In the genomic region with DNA sequence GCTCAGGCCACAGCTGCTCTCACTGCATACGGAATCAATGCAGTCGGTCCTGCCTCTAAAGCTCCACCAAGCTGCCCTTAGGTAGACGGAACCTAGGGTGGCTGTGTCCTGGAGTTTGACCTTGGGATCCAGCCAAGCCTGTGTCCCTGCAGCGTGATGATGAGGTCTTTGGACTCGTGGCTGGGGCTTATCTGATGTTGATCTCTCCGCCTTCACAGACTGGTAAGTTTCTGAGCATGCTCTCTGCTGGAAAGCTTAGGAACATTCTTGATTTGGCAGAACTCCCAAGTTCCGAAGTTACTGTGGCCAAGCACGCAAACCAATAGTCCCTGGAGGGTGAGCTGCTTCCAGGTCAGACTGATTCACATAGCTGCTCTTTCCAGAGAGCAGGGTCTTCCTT, we compare ENCODE assay signal across 8 mouse cellular contexts. TPM values are rescaled to one million over a fixed set of nuclear protein-coding genes. Genes with fewer than 3 reads are reported as not detected.
DNase-seq lines count a peak whose midpoint lies in the region; ATAC-seq lines count a peak whose summit lies in the region.

No protein-coding gene starts in this region.

- 0 out of 2 replicates have a peak, but pooled peaks cover 4% of the 10 kb centered on the region for H3K9me3 ChIP-seq in heart, embryonic 15.5 days (replicated peaks)
- 0 out of 2 replicates have a peak, but pooled peaks cover 2% of the 10 kb centered on the region for H3K9me3 ChIP-seq in liver, embryonic 11.5 days (ENCODE audit: control insufficient read depth, low read length)
- no peaks in the 10 kb centered on the region for H3K9me3 ChIP-seq in neural tube, embryonic 15.5 days (replicated peaks)

- DNase-seq in urinary bladder, adult 18-20 months (ENCODE audit: low spot score in 2 of 2), result peak; percentile 37 to 75
- no peak for DNase-seq in urinary bladder, postnatal 10 days (ENCODE audit: low spot score)
- no peak for DNase-seq in liver, embryonic 11.5 days (ENCODE audit: low spot score)
- DNase-seq in testis, postnatal 10 days (ENCODE audit: low spot score), result peak; percentile 70
- DNase-seq in layer of hippocampus, postnatal 14 days (ENCODE audit: low spot score in 2 of 2), result no peak
- no peak for DNase-seq in retina, postnatal 1 day

- H3K27ac ChIP-seq in heart, embryonic 15.5 days, result peak overlapping the region; percentile 86
- H3K27ac ChIP-seq in liver, embryonic 11.5 days (ENCODE audit: low read depth, low read length), result no peak overlapping the region; the same call in 1 of the 2 replicates
- no peak overlapping the region for H3K27ac ChIP-seq in neural tube, embryonic 15.5 days (replicated peaks)

- H3K4me3 ChIP-seq in heart, embryonic 15.5 days, result no peak overlapping the region
- H3K4me3 ChIP-seq in liver, embryonic 11.5 days (ENCODE audit: low read depth, low read length), result no peak overlapping the region
- H3K4me3 ChIP-seq in neural tube, embryonic 15.5 days (replicated peaks), result no peak overlapping the region

- no peak overlapping the region for H3K4me2 ChIP-seq in heart, embryonic 15.5 days
- H3K4me2 ChIP-seq in liver, embryonic 11.5 days, result no peak overlapping the region
- H3K4me2 ChIP-seq in neural tube, embryonic 15.5 days, result no peak overlapping the region

- H3K27me3 ChIP-seq in heart, embryonic 15.5 days, result no peaks in the 10 kb centered on the region
- H3K27me3 ChIP-seq in liver, embryonic 11.5 days (replicated peaks; ENCODE audit: control insufficient read depth, insufficient read depth, low read length), result no peaks in the 10 kb centered on the region
- no peaks in the 10 kb centered on the region for H3K27me3 ChIP-seq in neural tube, embryonic 15.5 days (replicated peaks)

- 28% methylated on average over 8 of the region's 8 CpGs for WGBS in heart, embryonic 15.5 days
- WGBS in liver, embryonic 11.5 days, result 75% methylated on average over 8 of the region's 8 CpGs
- WGBS in neural tube, embryonic 15.5 days, result 84% methylated on average over 8 of the region's 8 CpGs

- peaks cover 46% of the 10 kb centered on the region for H3K4me1 ChIP-seq in heart, embryonic 15.5 days (replicated peaks)
- no peaks in the 10 kb centered on the region for H3K4me1 ChIP-seq in liver, embryonic 11.5 days (replicated peaks; ENCODE audit: control insufficient read depth, insufficient read depth, low read length)
- H3K4me1 ChIP-seq in neural tube, embryonic 15.5 days, result no peaks in the 10 kb centered on the region

- peaks cover 25% of the 10 kb centered on the region for H3K36me3 ChIP-seq in heart, embryonic 15.5 days
- peaks cover 14% of the 10 kb centered on the region; the same call in 1 of the 2 replicates for H3K36me3 ChIP-seq in liver, embryonic 11.5 days (ENCODE audit: control insufficient read depth, insufficient read depth, low read length)
- H3K36me3 ChIP-seq in neural tube, embryonic 15.5 days, result peaks cover 64% of the 10 kb centered on the region

- peak; percentile 54 for ATAC-seq in heart, embryonic 15.5 days (replicated peaks; ENCODE audit: insufficient number of reproducible peaks, insufficient read depth, low FRiP score, low read depth)
- 0 out of 2 replicates have a peak, but pooled peaks have one; percentile 25 for ATAC-seq in liver, embryonic 11.5 days (replicated peaks; ENCODE audit: low FRiP score)
- no peak for ATAC-seq in neural tube, embryonic 15.5 days (ENCODE audit: low FRiP score)

- H3K9ac ChIP-seq in heart, embryonic 15.5 days, result peak overlapping the region; percentile 5; the same call in 1 of the 2 replicates
- H3K9ac ChIP-seq in liver, embryonic 11.5 days (ENCODE audit: low read depth, low read length), result no peak overlapping the region
- no peak overlapping the region for H3K9ac ChIP-seq in neural tube, embryonic 15.5 days (replicated peaks)

RNA-seq across cellular contexts. Expression of a gene that starts 13.1 kb away (rescaled TPM):
- polyA plus RNA-seq in heart, embryonic 15.5 days (2015; fragmentation: Nextera tagmentation; extraction: Ambion mirVana), result 4.5 and 5.0 TPM in 2 replicates
- 4.5 and 6.8 TPM in 2 replicates for polyA plus RNA-seq in liver, embryonic 11.5 days (2014; fragmentation: Nextera tagmentation; extraction: Ambion mirVana)
- total RNA-seq in layer of hippocampus, postnatal 14 days (2021), result 10 to 100 TPM; 24.2 to 28.6 TPM
- 4.9 and 5.3 TPM in 2 replicates for polyA plus RNA-seq in neural tube, embryonic 15.5 days (2015; fragmentation: Nextera tagmentation; extraction: Ambion mirVana)

RNA-seq across cellular contexts. Expression of a gene that starts 32.2 kb away (rescaled TPM):
- 72.4 and 128 TPM in 2 replicates for polyA plus RNA-seq in heart, embryonic 15.5 days (2015; fragmentation: Nextera tagmentation; extraction: Ambion mirVana)
- polyA plus RNA-seq in liver, embryonic 11.5 days (2014; fragmentation: Nextera tagmentation; extraction: Ambion mirVana), result 50.8 and 51.8 TPM in 2 replicates
- total RNA-seq in layer of hippocampus, postnatal 14 days (2021), result 10 to 100 TPM; 20.6 to 21.9 TPM
- polyA plus RNA-seq in neural tube, embryonic 15.5 days (2015; fragmentation: Nextera tagmentation; extraction: Ambion mirVana), result 114 and 172 TPM in 2 replicates

RNA-seq across cellular contexts. Expression of a gene that starts 47.4 kb away (rescaled TPM):
- polyA plus RNA-seq in heart, embryonic 15.5 days (2015; fragmentation: Nextera tagmentation; extraction: Ambion mirVana), result 96.7 and 110 TPM in 2 replicates
- polyA plus RNA-seq in liver, embryonic 11.5 days (2014; fragmentation: Nextera tagmentation; extraction: Ambion mirVana), result 159 and 168 TPM in 2 replicates
- 10 to 100 TPM; 63.6 to 63.7 TPM for total RNA-seq in layer of hippocampus, postnatal 14 days (2021)
- 144 and 149 TPM in 2 replicates for polyA plus RNA-seq in neural tube, embryonic 15.5 days (2015; fragmentation: Nextera tagmentation; extraction: Ambion mirVana)

RNA-seq across cellular contexts. Expression of a gene that starts 48.4 kb away (rescaled TPM):
- 3.9 and 6.1 TPM in 2 replicates for polyA plus RNA-seq in heart, embryonic 15.5 days (2015; fragmentation: Nextera tagmentation; extraction: Ambion mirVana)
- 4.4 TPM in 2 replicates for polyA plus RNA-seq in liver, embryonic 11.5 days (2014; fragmentation: Nextera tagmentation; extraction: Ambion mirVana)
- total RNA-seq in layer of hippocampus, postnatal 14 days (2021), result 10 to 100 TPM; 11.6 to 12.6 TPM
- polyA plus RNA-seq in neural tube, embryonic 15.5 days (2015; fragmentation: Nextera tagmentation; extraction: Ambion mirVana), result 10.0 and 10.3 TPM in 2 replicates

Comparison
In these comparisons a context has a peak if more than half of its experiments do, and no peak if none do; other contexts are left out.
1. DNase-seq: peak in urinary bladder, adult 18-20 months (2 of 2) and testis, postnatal 10 days (single experiment); none in urinary bladder, postnatal 10 days (single experiment), liver, embryonic 11.5 days (single experiment), layer of hippocampus, postnatal 14 days (0 of 2) and retina, postnatal 1 day (single experiment).